Mouse (Mus musculus) liver, adult 2 months (tissue): ENCODE measurements around the gene Hsph1.

ENCODE experiments used
- CTCF ChIP-seq: fragments of 200-500 bp; IDR thresholded peaks from 2 replicates; pipeline ENCODE4 v1.5.1; 2011; ENCODE audit warnings: low read depth, low read length, control low read depth
- POLR2A ChIP-seq: fragments of 200-500 bp; IDR thresholded peaks from 2 replicates; pipeline ENCODE4 v1.6.1; 2011; ENCODE audit warnings: low read length, control low read depth; ENCODE audit not compliant: insufficient read depth; ENCODE audit errors: extremely low read depth

GRCm38 (mm10) chr5:149617776-149618425, 18.3 kb downstream of the Hsph1 start:
- TF ChIP-seq CTCF (no peak), POLR2A (no peak)
